Mouse (Mus musculus) ES-E14 (cell line): Measurements from ENCODE around the gene Dip2b.

Source experiments
- MAFK ChIP-seq: IDR thresholded peaks from 2 replicates; pipeline ENCODE4 v1.6.1; 2014; ENCODE audit warnings: mild to moderate bottlenecking, low read depth, low read length, inconsistent platforms; ENCODE audit not compliant: insufficient read depth
- ZNF384 ChIP-seq: IDR thresholded peaks from 2 replicates; pipeline ENCODE4 v1.6.1; 2012; ENCODE audit warnings: low read depth, low read length, inconsistent platforms

DNA sequence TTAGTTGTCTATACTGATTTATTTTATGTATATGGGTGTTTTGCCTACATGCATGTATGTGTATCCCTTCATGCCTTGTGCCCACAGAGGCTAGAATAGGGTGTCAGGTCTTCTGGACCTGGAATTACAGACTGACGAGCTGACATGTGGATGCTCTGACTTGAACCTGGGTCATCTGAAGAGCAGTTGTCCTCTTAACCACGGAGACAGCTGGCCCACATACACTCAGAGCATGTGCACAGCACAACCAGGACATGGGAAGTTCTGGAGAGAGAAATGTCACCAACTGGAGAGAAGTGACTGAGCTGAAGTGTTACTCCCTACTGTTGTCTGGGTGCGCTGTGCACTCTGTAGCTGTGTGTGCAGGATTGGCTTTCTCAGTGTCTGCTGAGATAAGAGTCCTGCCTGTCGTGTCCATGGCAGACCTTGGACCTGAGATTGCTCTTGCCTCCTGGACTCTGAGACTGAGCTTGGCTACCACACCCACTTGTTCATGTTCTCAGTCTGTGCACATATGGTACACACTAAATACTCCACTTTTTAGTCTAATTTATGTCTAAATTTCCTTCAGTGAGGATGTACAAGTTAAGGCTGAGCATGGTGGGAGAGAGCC lies 117.7 kb downstream of the Dip2b start:
- TF ChIP-seq ZNF384, result no peak
- no peak for TF ChIP-seq MAFK
